Mouse (Mus musculus) thymus, adult 18-20 months (tissue): ENCODE data around the gene Mettl7b.

Experiments used
- DNase-seq, 2 experiments: peaks; one replicate each; pipeline ENCODE4 v3.0.0; 2022; ENCODE audit warnings: mixed read lengths in 2 of 2

Mettl7b gene

GRCm38 (mm10) chr10:128918246-128918645 is 42.5 kb downstream of the Mettl7b start:
- DNase-seq: no peak

GRCm38 (mm10) chr10:128917400-128917799 is 43.4 kb downstream of the Mettl7b start:
- no peak for DNase-seq

GRCm38 (mm10) chr10:128916665-128917064 is 44.1 kb downstream of the Mettl7b start:
- no peak for DNase-seq

- no peak for DNase-seq
Measured at GRCm38 (mm10) chr10:128915550-128915949, 45.2 kb downstream of the Mettl7b start.

GRCm38 (mm10) chr10:128913696-128914095 is 47.1 kb downstream of the Mettl7b start:
- no peak for DNase-seq

- peak; percentile 55 to 59 for DNase-seq
Measured at GRCm38 (mm10) chr10:128913219-128913618, 47.6 kb downstream of the Mettl7b start.

- DNase-seq: no peak
Measured at GRCm38 (mm10) chr10:128912791-128913190, 48.0 kb downstream of the Mettl7b start.

- DNase-seq: no peak
Measured at GRCm38 (mm10) chr10:128912268-128912667, 48.5 kb downstream of the Mettl7b start.

GRCm38 (mm10) chr10:128911430-128911829 is 49.4 kb downstream of the Mettl7b start:
- no peak for DNase-seq

- no peak for DNase-seq
Measured at GRCm38 (mm10) chr10:128910066-128910841, 50.5 kb downstream of the Mettl7b start.

GRCm38 (mm10) chr10:128909567-128910028 is 51.2 kb downstream of the Mettl7b start:
- DNase-seq: no peak

GRCm38 (mm10) chr10:128908778-128909448 is 51.9 kb downstream of the Mettl7b start:
- no peak for DNase-seq
